Mouse (Mus musculus): ENCODE results near the gene Tff2. TPM values are rescaled to one million over a fixed set of nuclear protein-coding genes. Genes with fewer than 3 reads are reported as not detected.

Tff2 gene
- polyA plus RNA-seq, 1 experiment from 2014 or later: not detected

GRCm38 (mm10) chr17:31103823-31104222 is 40.3 kb downstream of the Tff2 start:
- Histone ChIP-seq H3K4me2 (replicated peaks) (no peak overlapping the region), H3K9ac (no peak overlapping the region), H3K27me3 (no peaks in the 10 kb centered on the region), H3K9me3 (no peaks in the 10 kb centered on the region), H3K4me1 (no peaks in the 10 kb centered on the region), H3K4me3 (no peak overlapping the region), H3K36me3 (no peaks in the 10 kb centered on the region), H3K27ac (no peak overlapping the region)
- ATAC-seq (ENCODE audit: insufficient number of reproducible peaks, insufficient read depth, low FRiP score, low TSS enrichment): no peak
- 85% methylated on average over 8 of the region's 8 CpGs for WGBS

- no peak overlapping the region for H3K9ac ChIP-seq
- no peaks in the 10 kb centered on the region for H3K9me3 ChIP-seq
- no peaks in the 10 kb centered on the region for H3K36me3 ChIP-seq
- no peak overlapping the region for H3K4me3 ChIP-seq
- H3K4me1 ChIP-seq: no peaks in the 10 kb centered on the region
- H3K27me3 ChIP-seq: no peaks in the 10 kb centered on the region
- no peak overlapping the region for H3K27ac ChIP-seq
- H3K4me2 ChIP-seq (replicated peaks): no peak overlapping the region
- 82% methylated on average over 8 of the region's 8 CpGs for WGBS
- ATAC-seq (ENCODE audit: insufficient number of reproducible peaks, insufficient read depth, low FRiP score, low TSS enrichment): no peak
These were observed 41.0 kb downstream of the Tff2 start for GRCm38 (mm10) chr17:31103007-31103570.

- 78% methylated on average over 5 of the region's 5 CpGs for WGBS
- no peak overlapping the region for H3K4me2 ChIP-seq (replicated peaks)
- no peak for ATAC-seq (ENCODE audit: insufficient number of reproducible peaks, insufficient read depth, low FRiP score, low TSS enrichment)
- H3K36me3 ChIP-seq: no peaks in the 10 kb centered on the region; the same call in 1 of the 2 replicates
- no peak overlapping the region for H3K4me3 ChIP-seq
- H3K27me3 ChIP-seq: no peaks in the 10 kb centered on the region
- H3K27ac ChIP-seq: no peak overlapping the region
- H3K9me3 ChIP-seq: no peaks in the 10 kb centered on the region
- H3K4me1 ChIP-seq: no peaks in the 10 kb centered on the region
- H3K9ac ChIP-seq: no peak overlapping the region
These were observed 45.3 kb downstream of the Tff2 start for GRCm38 (mm10) chr17:31098788-31099187.

- 96% methylated on average over 2 of the region's 2 CpGs for WGBS
- ATAC-seq (ENCODE audit: insufficient number of reproducible peaks, insufficient read depth, low FRiP score, low TSS enrichment): no peak
- H3K4me2 ChIP-seq (replicated peaks): no peak overlapping the region
- H3K36me3 ChIP-seq: no peaks in the 10 kb centered on the region; the same call in 1 of the 2 replicates
- H3K27me3 ChIP-seq: no peaks in the 10 kb centered on the region
- no peak overlapping the region for H3K27ac ChIP-seq
- no peak overlapping the region for H3K9ac ChIP-seq
- no peaks in the 10 kb centered on the region for H3K4me1 ChIP-seq
- H3K9me3 ChIP-seq: no peaks in the 10 kb centered on the region
- no peak overlapping the region for H3K4me3 ChIP-seq
These were observed 47.2 kb downstream of the Tff2 start for GRCm38 (mm10) chr17:31096893-31097292.

- Histone ChIP-seq H3K36me3 (no peaks in the 10 kb centered on the region; the same call in 1 of the 2 replicates), H3K4me2 (replicated peaks) (no peak overlapping the region), H3K27ac (no peak overlapping the region), H3K27me3 (no peaks in the 10 kb centered on the region), H3K9ac (no peak overlapping the region), H3K4me1 (0 out of 2 replicates have a peak, but pooled peaks cover 4% of the 10 kb centered on the region), H3K9me3 (no peaks in the 10 kb centered on the region), H3K4me3 (no peak overlapping the region)
- 82% methylated on average over 7 of the region's 7 CpGs for WGBS
- no peak for ATAC-seq (ENCODE audit: insufficient number of reproducible peaks, insufficient read depth, low FRiP score, low TSS enrichment)
These were observed 48.5 kb downstream of the Tff2 start for GRCm38 (mm10) chr17:31095570-31095969.

GRCm38 (mm10) chr17:31094781-31095180 is 49.3 kb downstream of the Tff2 start:
- Histone ChIP-seq H3K9me3 (no peaks in the 10 kb centered on the region), H3K9ac (no peak overlapping the region), H3K36me3 (no peaks in the 10 kb centered on the region; the same call in 1 of the 2 replicates), H3K4me2 (replicated peaks) (no peak overlapping the region), H3K4me1 (0 out of 2 replicates have a peak, but pooled peaks cover 7% of the 10 kb centered on the region), H3K27me3 (no peaks in the 10 kb centered on the region), H3K27ac (no peak overlapping the region), H3K4me3 (no peak overlapping the region)
- 57% methylated on average over 5 of the region's 5 CpGs for WGBS
- ATAC-seq (ENCODE audit: insufficient number of reproducible peaks, insufficient read depth, low FRiP score, low TSS enrichment): no peak

Other genes with a start within 250 kb of the Tff2 start
- not detected in 2 replicates for gene Glp1r, start 242.5 kb downstream of the Tff2 start, polyA plus RNA-seq (2016; fragmentation: Nextera tagmentation; extraction: Ambion mirVana)
- gene Umodl1, start 189.6 kb downstream of the Tff2 start, polyA plus RNA-seq (2016; fragmentation: Nextera tagmentation; extraction: Ambion mirVana): 0.20 TPM in 1 of 2 replicates, not detected in the other
- gene Abcg1, start 86.6 kb downstream of the Tff2 start, polyA plus RNA-seq (2016; fragmentation: Nextera tagmentation; extraction: Ambion mirVana): 14.6 and 15.4 TPM in 2 replicates
- not detected in 2 replicates for gene Tff3, start 14.6 kb downstream of the Tff2 start, polyA plus RNA-seq (2016; fragmentation: Nextera tagmentation; extraction: Ambion mirVana)
- not detected in 2 replicates for gene Tff1, start 21.0 kb upstream of the Tff2 start, polyA plus RNA-seq (2016; fragmentation: Nextera tagmentation; extraction: Ambion mirVana)
- gene Tmprss3, start 54.7 kb upstream of the Tff2 start, polyA plus RNA-seq (2016; fragmentation: Nextera tagmentation; extraction: Ambion mirVana): 0.05 and 0.14 TPM in 2 replicates
- 0.29 and 0.37 TPM in 2 replicates for gene Ubash3a, start 63.6 kb upstream of the Tff2 start, polyA plus RNA-seq (2016; fragmentation: Nextera tagmentation; extraction: Ambion mirVana)
- 0.75 and 1.1 TPM in 2 replicates for gene Rsph1, start 133.1 kb upstream of the Tff2 start, polyA plus RNA-seq (2016; fragmentation: Nextera tagmentation; extraction: Ambion mirVana)
- 3.3 and 4.1 TPM in 2 replicates for gene Slc37a1, start 142.5 kb upstream of the Tff2 start, polyA plus RNA-seq (2016; fragmentation: Nextera tagmentation; extraction: Ambion mirVana)
- gene Pde9a, start 241.9 kb upstream of the Tff2 start, polyA plus RNA-seq (2016; fragmentation: Nextera tagmentation; extraction: Ambion mirVana): 25.5 and 29.4 TPM in 2 replicates